Mouse (Mus musculus) macrophage (primary cell): ENCODE results near the gene Dennd1a. TPM values are rescaled to one million over a fixed set of nuclear protein-coding genes. Genes with fewer than 3 reads are reported as not detected.

ENCODE experiments used
- H3K27ac ChIP-seq: fragments of 350-480 bp; formaldehyde crosslinking; 2 replicates; pipeline ENCODE4 v1.9.0; 2021
- H3K36me3 ChIP-seq: fragments of 350-480 bp; formaldehyde crosslinking; 2 replicates; pipeline ENCODE4 v1.9.0; 2021; ENCODE audit errors: inconsistent target
- H3K4me3 ChIP-seq: fragments of 350-480 bp; formaldehyde crosslinking; 2 replicates; pipeline ENCODE4 v1.9.0; 2021; ENCODE audit errors: inconsistent target
- H3K79me2 ChIP-seq: fragments of 350-480 bp; formaldehyde crosslinking; 2 replicates; pipeline ENCODE4 v1.9.0; 2021; ENCODE audit errors: inconsistent target
- WGBS: methylation state at CpG from one replicate; pipeline ENCODE4 v1.1.7; 2026; ENCODE audit warnings: inconsistent platforms; ENCODE audit not compliant: missing documents; 5-methylcytosine and 5-hydroxymethylcytosine counted together
- polyA plus RNA-seq: library from polyadenylated mRNA; stranded (reverse); fragments of 250-400 nt; gene quantifications from 3 replicates; pipeline ENCODE4 v1.2.4, GENCODE M21; 2018; ENCODE audit warnings: inconsistent platforms

Gene Dennd1a
- polyA plus RNA-seq, 1 experiment from 2014 or later: 84.5 TPM

DNA sequence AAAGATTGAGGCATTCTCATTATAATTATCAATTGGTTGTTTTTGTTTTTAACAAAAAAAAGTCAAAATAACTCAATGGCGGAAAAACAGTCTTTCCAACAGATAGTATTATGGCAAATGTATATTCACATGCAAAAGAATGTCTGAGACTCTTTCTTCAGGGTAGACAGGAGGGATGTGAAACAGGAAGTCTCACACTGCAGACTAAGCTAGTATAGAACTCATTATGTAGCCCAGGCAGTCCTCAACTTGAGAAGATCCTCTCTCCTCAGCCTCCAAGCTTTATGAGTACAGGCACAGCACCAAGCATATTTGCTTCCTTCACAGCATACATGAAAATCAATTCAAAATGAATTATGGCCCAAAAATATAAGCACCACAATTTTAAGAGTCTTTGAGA lies 79.4 kb downstream of the Dennd1a start:
- Histone ChIP-seq H3K79me2 (peaks cover 97% of the 10 kb centered on the region), H3K36me3 (no peaks in the 10 kb centered on the region), H3K4me3 (no peak overlapping the region), H3K27ac (no peak overlapping the region)
- WGBS: 100% methylated on average over 1 of the region's 1 CpGs

DNA sequence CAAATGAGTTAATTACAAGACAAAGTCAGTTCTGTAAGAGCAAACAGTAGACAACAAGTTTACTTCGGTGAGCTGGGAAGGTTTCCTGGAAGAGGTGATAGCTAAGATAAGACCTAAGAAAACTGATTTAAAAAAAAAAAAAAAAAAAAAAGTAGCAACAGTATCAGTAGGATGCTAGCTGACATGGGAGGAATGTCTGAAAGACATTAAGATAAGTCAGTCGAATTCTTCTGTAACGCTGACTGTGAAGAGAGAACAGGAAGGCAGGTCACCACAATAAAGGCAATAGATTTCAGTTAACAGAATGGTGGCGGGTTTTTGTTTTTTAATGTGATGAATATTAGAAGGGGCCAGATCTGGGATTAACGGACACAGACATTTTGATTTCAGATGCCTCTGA lies 81.9 kb downstream of the Dennd1a start:
- peaks cover 100% of the 10 kb centered on the region for H3K79me2 ChIP-seq
- no peak overlapping the region for H3K27ac ChIP-seq
- WGBS: 89% methylated on average over 5 of the region's 5 CpGs
- H3K36me3 ChIP-seq: no peaks in the 10 kb centered on the region
- no peak overlapping the region for H3K4me3 ChIP-seq

DNA sequence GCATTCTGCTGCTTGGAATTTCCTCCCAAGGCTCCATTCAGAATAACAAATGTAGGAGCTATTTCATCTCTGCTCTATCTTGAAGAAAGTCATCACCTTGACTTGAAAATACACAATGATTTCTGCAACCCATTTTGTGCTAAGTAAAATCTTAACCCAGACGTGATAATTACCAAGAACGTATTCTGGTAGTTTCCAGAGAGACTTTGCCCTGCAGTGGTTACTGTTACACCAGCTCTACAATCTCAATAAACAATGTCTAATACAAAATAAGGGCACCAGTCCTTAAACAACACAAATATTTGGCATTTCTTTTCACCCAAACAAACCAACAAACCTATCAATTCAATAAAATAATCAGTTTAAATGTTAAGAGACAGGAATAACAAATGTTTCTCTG lies 82.5 kb downstream of the Dennd1a start:
- WGBS: 100% methylated on average over 2 of the region's 2 CpGs
- Histone ChIP-seq H3K79me2 (peaks cover 100% of the 10 kb centered on the region), H3K36me3 (no peaks in the 10 kb centered on the region), H3K27ac (no peak overlapping the region), H3K4me3 (no peak overlapping the region)

DNA sequence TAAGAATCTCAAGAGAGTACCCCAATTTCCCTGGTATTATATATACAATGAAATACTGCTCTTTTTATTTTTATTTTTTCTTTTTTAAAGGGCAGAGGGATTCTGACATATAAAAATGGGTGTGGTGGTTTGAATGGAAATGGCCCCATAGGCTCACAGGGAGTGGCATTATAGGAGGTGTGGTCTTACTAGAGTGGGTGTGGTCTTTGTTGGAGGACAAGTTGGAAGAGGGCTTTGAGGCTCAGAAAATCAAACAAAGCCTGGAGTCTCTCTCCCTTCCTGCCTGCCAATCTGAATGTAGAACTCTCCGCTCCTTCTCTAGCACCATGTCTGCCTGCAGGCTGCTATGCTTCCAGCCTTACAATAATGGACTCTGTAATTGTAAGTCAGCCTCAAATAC lies 89.1 kb downstream of the Dennd1a start:
- H3K27ac ChIP-seq: no peak overlapping the region
- WGBS: 100% methylated on average over 1 of the region's 1 CpGs
- H3K79me2 ChIP-seq: peaks cover 100% of the 10 kb centered on the region
- no peaks in the 10 kb centered on the region for H3K36me3 ChIP-seq
- H3K4me3 ChIP-seq: no peak overlapping the region

DNA sequence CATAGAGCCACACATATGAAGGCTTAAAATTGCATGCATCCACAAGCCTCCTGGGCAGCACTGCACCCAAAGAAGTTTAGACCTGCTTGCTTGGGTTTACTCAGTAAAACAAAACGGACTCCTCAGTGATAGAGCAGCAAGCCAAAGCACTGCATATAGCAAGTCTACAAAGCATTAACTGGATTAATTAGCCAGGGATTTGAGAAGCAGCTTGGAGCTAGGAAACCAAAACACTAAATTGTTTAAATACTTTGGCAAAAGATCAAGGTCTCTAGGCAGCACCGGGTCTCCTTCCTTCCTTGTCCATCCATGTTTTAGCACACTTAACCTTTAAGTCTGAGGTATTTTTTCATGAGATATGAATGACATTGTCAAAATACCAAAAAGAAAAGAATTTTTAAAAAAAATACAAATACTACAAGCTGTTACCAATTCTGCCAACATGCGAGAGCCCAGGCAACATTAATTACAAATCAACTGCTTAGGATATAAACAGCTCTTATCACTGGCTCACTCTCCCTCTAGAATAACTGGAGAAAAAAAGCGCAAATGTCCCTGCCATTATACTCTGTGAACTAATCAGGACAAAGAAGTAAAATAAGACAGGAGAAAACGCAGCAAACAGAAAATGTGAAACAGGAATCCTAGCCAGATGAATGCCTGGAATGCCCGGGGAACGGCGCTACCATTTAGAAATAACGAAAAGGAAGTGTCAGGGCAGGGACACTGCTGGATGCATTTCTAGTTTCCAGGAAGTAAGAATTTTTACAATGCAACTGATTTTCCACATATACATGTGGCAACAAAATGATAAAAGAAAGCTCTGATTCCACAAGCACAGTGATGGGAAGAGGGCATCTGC lies 90.8 kb downstream of the Dennd1a start:
- no peaks in the 10 kb centered on the region for H3K36me3 ChIP-seq
- H3K79me2 ChIP-seq: peaks cover 100% of the 10 kb centered on the region
- 83% methylated on average over 9 of the region's 9 CpGs for WGBS
- H3K27ac ChIP-seq: no peak overlapping the region
- H3K4me3 ChIP-seq: no peak overlapping the region

DNA sequence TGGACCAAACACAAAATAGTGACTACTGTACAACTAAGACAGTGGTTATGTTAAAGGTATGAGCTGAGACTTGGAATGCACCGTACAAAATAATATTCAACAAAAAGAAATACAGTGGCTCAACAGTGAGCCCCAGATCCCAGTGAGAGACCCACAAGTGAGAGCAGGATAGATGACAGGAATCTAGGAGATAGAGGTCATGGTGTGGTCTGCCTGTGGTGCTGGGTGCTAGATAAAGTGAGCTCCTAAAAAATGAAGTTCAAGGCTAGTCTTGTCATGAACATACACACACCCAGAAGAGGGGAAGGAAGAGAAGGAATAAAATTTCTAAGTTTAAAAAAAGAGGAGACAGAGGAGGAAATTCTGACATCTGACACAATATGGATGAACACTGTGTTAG lies 95.2 kb downstream of the Dennd1a start:
- no peaks in the 10 kb centered on the region for H3K36me3 ChIP-seq
- peaks cover 100% of the 10 kb centered on the region for H3K79me2 ChIP-seq
- no peak overlapping the region for H3K4me3 ChIP-seq
- H3K27ac ChIP-seq: no peak overlapping the region
- 100% methylated on average over 1 of the region's 1 CpGs for WGBS

DNA sequence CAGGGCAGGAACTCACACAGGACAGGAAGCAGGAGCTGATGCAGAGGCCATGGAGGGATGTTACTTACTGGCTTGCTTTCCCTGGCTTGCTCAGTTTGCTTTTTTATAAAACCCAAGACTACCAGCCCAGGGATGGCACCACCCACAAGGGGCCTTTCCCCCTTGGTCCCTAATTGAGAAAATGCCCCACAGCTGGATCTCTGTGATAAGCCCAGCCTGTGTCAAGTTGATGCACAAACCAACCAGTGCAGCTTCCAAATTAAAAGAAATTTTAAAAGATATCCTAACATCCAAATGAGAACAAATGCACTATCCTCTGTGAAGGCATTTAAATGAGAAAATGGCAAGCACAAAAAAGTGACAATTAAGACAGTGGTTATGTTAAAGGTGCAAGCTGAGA lies 95.6 kb downstream of the Dennd1a start:
- H3K4me3 ChIP-seq: no peak overlapping the region
- H3K79me2 ChIP-seq: peaks cover 100% of the 10 kb centered on the region
- no peaks in the 10 kb centered on the region for H3K36me3 ChIP-seq
- no peak overlapping the region for H3K27ac ChIP-seq

DNA sequence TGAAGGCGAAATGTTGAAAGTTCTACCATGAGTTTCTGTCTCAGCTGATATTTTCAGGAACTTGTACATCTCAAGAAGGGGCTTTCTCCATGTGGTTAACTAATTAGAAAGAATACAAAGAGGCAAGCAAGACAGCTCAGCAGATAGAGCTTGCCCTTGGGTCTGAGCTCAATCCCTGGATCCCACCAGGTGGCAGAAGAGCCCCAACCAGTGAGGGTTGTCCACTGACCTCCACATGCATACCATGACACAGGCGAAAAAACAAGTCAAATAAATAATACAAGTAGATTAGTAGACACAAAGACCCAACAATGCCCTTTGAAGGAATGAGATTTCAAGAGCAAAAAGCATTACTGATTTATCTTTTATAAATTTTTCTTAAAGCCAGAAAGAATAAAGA lies 100.8 kb downstream of the Dennd1a start:
- H3K79me2 ChIP-seq: peaks cover 100% of the 10 kb centered on the region
- H3K36me3 ChIP-seq: no peaks in the 10 kb centered on the region
- H3K4me3 ChIP-seq: no peak overlapping the region
- H3K27ac ChIP-seq: no peak overlapping the region
- WGBS: 86% methylated on average over 2 of the region's 2 CpGs

DNA sequence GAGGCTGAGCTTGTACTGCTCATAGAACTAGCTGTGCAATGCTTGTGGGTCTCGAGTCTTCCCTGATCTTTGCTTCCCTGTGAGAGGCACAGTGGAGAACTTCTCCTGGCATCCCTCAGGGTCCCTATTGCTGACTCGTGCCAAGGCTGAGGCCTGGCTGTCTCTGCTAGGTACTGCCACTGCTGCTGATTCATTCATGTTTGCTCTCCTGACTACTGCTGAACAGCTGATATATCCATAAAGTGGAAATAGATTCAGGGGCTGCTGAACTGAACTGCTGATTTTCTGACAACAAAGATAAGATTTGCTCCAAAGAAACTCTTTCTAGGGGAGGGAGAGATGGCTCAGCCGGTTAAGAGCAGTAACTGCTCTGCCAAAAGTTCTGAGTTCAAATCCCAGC lies 102.2 kb downstream of the Dennd1a start:
- Histone ChIP-seq H3K27ac (no peak overlapping the region), H3K79me2 (peaks cover 97% of the 10 kb centered on the region), H3K36me3 (no peaks in the 10 kb centered on the region), H3K4me3 (no peak overlapping the region)
- 98% methylated on average over 3 of the region's 3 CpGs for WGBS

DNA sequence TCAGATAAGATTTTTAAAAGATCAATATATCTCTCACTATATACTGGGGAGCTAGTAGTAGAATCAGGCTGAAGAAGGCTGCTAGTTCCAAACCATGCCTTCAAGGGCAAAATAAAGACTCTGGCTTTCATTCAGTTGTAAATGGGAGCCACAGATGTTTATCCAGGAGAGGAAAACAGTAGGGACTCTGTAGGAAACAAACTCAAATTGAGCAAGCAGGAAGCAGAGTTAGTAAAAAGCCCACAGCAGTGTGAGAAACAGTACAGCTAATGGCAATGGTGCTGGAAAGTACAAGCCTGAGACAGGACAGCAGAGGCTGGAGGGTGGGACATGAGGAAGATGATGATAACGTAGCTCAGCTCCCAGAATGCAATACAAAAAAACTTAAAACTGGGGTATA lies 103.3 kb downstream of the Dennd1a start:
- 100% methylated on average over 1 of the region's 1 CpGs for WGBS
- Histone ChIP-seq H3K27ac (no peak overlapping the region), H3K79me2 (peaks cover 87% of the 10 kb centered on the region), H3K36me3 (no peaks in the 10 kb centered on the region), H3K4me3 (no peak overlapping the region)

DNA sequence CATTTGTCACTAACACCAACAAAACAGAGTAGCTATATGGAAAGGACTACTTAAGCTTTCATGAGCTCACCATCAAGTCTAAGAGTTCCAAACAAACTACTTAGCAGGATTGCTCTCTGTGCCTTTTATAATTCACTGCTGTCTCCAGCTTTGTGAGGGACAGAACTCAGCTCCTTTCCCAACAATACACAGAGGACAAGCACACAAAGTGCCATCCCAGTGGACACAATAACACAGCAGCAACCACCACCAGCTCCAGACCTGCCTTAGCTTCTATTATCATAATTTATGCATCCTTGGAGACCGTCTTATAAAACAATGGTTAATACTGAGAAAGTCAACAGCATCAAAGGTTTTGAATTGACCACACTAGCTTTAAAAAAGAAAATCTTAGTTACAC lies 104.9 kb downstream of the Dennd1a start:
- Histone ChIP-seq H3K27ac (no peak overlapping the region), H3K36me3 (no peaks in the 10 kb centered on the region), H3K79me2 (peaks cover 87% of the 10 kb centered on the region), H3K4me3 (no peak overlapping the region)
- WGBS: 88% methylated on average over 1 of the region's 1 CpGs

DNA sequence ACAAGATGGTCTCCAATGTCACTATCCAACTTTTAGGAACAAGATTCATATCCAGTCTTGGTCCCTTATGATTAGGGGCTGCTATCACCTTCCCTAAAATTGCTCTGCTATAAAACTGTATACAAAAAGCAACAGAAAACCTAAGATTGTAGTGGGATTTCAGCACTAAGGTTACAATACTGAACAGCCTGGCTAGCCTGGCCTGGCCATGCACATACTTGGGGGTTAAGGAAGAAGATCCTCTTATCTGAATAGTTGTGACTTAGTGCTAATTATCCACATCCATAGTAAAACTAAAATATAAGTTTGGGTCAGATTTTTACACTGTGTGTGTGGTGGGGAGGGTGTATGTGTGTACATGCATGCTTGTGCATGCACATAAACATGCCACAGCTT lies 109.6 kb downstream of the Dennd1a start:
- peaks cover 87% of the 10 kb centered on the region for H3K79me2 ChIP-seq
- no peak overlapping the region for H3K27ac ChIP-seq
- no peaks in the 10 kb centered on the region for H3K36me3 ChIP-seq
- no peak overlapping the region for H3K4me3 ChIP-seq

DNA sequence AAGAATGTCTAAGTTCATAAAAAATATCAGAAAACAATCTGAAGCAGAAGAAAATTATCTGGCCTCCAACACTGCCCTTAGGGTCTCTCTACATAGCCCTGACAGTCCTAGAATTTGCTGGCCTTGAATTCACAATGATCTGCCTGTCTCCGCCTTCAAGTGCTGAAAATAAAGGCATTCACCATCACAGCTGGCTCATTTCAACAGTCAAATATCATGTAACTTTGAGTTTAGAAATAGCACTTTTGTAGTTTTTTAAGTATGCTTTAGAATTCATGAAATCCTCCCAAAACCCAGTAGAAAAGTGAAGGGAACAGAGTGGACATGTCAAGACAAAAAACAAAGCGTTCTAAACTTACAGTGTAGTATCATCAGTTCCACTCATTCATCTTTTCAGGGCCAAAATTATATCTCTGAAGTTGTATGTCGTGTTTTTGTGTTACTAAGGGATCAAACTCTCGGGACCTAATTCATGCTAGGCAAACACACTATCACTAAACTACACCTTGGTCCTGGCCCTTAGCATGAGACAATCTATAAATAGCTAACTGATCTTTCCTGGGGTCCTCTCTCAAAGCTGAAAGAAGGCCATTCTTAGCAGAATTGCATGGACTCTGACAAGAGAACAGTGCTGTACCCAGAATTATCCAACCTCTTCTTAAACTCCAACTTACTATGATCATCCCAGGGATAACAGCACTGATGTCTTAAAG lies 110.2 kb downstream of the Dennd1a start:
- WGBS: 91% methylated on average over 4 of the region's 4 CpGs
- H3K4me3 ChIP-seq: no peak overlapping the region
- peaks cover 84% of the 10 kb centered on the region for H3K79me2 ChIP-seq
- H3K36me3 ChIP-seq: no peaks in the 10 kb centered on the region
- H3K27ac ChIP-seq: no peak overlapping the region

DNA sequence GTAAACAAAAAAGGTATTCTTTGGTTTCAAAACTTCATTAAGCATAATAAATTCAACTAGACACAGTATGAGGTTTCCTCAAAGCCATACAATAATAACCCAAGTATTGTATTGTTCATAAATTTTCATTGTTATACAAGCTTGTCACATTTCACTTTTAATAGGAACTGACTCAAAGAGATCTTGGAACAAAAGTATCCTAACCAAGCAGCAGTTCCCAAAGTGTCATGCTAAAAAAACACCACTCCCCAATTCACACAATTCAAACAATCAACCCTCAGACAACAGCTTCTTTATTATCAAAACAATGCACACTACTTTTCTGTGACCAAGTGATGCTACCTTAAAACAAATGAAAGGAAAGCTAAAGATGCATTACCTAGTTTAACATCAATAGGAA lies 111.9 kb downstream of the Dennd1a start:
- Histone ChIP-seq H3K4me3 (no peak overlapping the region), H3K79me2 (peaks cover 81% of the 10 kb centered on the region), H3K27ac (no peak overlapping the region), H3K36me3 (no peaks in the 10 kb centered on the region)

DNA sequence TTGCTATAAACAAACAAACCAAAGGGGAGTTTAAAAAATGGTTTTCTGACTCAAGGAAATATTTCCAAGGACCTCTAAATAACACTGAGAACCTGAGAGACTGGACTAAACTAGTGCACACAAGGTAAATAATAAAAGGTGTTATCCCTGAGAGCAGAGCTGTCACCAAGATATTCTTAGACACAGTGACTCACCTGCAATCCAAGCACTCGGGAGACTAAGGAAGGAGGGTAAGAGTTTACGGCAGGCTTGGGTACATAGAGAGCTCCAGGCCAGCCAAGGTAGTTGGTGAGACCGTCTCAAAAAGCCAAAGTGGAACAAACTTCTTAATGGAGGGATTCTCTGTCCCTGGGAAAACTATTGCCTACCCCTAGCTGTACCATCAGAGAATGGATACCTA lies 118.6 kb downstream of the Dennd1a start:
- WGBS: 94% methylated on average over 3 of the region's 3 CpGs
- H3K27ac ChIP-seq: no peak overlapping the region

More for the DNA sequence above, 118.6 kb downstream of the Dennd1a start:
- Histone ChIP-seq H3K79me2 (peaks cover 94% of the 10 kb centered on the region), H3K4me3 (no peak overlapping the region), H3K36me3 (no peaks in the 10 kb centered on the region)
